Mouse (Mus musculus) cortical plate, adult 2 months (tissue): ENCODE measurements at regions not wholly inside any gene's neighbourhood (a gene's known extent, or its start where the extent isn't known, plus 50 kb on each side); places are given as distances from the start of the nearest gene placed in this dataset.
"Not testable (repeated sequence)": the region's sequence is repeated elsewhere in the genome, so short reads cannot be mapped to it uniquely, and the experiment has no call there.

Experiments
- H3K27ac ChIP-seq: fragments of 200-500 bp; 2 replicates; pipeline ENCODE4 v1.5.1; 2012; ENCODE audit warnings: low read length, control low read depth, inconsistent platforms; ENCODE audit not compliant: insufficient read depth
- H3K4me1 ChIP-seq: fragments of 200-500 bp; 2 replicates; pipeline ENCODE4 v1.6.1; 2011; ENCODE audit warnings: low read length; ENCODE audit not compliant: control insufficient read depth, insufficient read depth
- H3K4me3 ChIP-seq: fragments of 200-500 bp; 2 replicates; pipeline ENCODE4 v1.5.1; 2011; ENCODE audit warnings: mild to moderate bottlenecking, low read length, control low read depth; ENCODE audit not compliant: insufficient read depth
- CTCF ChIP-seq: fragments of 200-500 bp; IDR thresholded peaks from 2 replicates; pipeline ENCODE4 v1.5.1; 2011; ENCODE audit warnings: mild to moderate bottlenecking, control low read depth, low read length; ENCODE audit not compliant: insufficient read depth; ENCODE audit errors: extremely low read depth
- POLR2A ChIP-seq: fragments of 200-500 bp; IDR thresholded peaks from 2 replicates; pipeline ENCODE4 v1.6.1; 2011; ENCODE audit warnings: mild to moderate bottlenecking, low read length, control low read depth; ENCODE audit not compliant: insufficient read depth; ENCODE audit errors: extremely low read depth

DNA sequence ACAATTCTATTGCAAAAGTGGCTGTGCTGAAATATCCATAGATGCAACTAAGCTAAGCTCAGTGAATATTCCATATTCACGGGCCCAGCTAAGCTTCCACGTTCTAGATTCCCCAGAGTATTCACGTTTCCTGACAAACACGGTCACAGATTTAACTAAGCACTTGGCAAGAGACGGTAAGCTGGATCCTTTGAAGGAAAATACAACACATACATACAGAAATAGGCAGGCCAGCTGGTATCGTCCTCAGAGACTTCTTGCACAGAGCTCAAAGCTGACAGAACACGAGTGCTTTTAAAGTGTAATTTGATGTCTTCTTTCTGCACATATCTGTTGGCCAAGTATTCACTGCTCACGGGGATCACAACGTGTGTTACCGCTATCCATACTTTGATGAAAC is 126.3 kb upstream of the Nudt7 start:
- Histone ChIP-seq H3K4me1 (peaks cover 1% of the 10 kb centered on the region; the same call in 1 of the 2 replicates), H3K27ac (no peak overlapping the region), H3K4me3 (no peak overlapping the region)
- TF ChIP-seq POLR2A (no peak), CTCF (no peak)

DNA sequence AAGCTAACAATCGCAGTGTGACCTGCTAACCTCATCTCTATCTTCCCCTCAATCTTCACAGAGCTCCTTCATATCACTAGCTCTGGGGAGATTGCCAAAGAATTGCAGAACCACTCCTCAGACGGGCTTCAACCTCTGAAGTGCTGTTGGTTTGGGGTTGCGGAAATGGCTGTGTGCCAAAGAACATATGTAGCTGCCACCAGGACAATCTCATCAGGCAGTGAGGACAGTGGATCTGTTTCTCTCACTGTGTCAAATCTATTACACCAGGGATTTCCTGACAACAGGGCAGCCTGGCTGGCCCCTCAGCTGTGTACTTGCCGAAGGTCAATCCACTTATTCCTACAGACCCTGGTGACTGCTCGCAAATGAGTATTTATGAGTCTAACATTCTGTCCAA is 115.0 kb upstream of the Nudt7 start:
- H3K27ac ChIP-seq, result no peak overlapping the region
- H3K4me3 ChIP-seq, result no peak overlapping the region
- no peaks in the 10 kb centered on the region for H3K4me1 ChIP-seq
- no peak for TF ChIP-seq CTCF
- TF ChIP-seq POLR2A, result no peak

DNA sequence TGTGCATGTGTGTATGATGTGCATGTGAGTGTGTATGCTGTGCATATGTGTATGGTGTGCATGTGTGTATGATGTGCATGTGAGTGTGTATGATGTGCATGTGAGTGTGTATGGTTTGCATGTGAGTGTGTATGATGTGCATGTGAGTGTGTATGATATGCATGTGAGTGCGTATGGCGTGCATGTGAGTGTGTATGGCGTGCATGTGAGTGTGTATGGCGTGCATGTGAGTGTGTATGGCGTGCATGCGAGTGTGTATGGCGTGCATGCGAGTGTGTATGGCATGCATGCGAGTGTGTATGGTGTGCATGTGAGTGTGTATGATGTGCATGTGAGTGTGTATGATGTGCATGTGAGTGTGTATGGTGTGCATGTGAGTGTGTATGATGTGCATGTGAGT is 103.2 kb upstream of the Nudt7 start:
- not testable (repeated sequence) for H3K27ac ChIP-seq, H3K4me1 ChIP-seq, H3K4me3 ChIP-seq

DNA sequence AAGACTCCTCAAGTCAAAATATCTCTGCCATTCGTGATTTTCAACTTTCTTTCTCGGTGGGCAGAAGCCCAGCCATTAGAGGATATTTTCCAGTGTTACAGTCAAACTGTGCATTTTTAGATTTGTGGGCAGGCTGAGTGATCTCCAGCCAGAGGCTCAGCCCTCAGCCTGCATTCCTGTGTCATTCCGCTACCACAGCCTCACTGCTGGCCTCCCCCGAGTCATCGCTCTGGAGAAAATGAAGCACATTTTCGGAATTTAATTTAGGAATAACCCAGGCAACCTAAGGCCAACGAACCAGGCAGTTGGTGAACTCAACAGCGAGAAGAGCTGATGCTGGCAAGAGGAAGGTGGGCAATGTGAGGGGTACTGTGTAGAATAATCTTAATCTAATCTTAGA is 80.9 kb upstream of the Nudt7 start:
- TF ChIP-seq POLR2A (no peak), CTCF (no peak)
- no peaks in the 10 kb centered on the region for H3K4me1 ChIP-seq
- H3K4me3 ChIP-seq, result no peak overlapping the region
- H3K27ac ChIP-seq, result no peak overlapping the region

DNA sequence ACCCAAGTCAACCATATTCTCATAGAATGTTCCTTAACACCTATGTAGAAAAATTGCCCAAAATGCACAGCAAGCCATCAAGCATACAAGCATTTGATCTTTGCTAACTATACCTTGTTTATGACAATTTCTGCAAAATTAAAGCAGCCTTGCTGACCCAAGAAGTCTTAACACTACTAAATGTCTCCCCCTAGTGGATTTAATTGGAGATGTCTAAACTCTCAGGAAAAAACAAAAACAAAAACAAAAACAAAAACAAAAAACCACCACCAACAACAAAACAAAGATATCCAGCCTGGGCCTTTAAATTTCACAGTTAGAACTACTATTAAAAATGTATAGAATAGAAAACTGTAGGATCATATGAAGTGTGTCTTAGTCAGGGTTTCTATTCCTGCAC is 69.8 kb upstream of the Nudt7 start:
- Histone ChIP-seq H3K4me3 (no peak overlapping the region), H3K27ac (no peak overlapping the region)
- TF ChIP-seq CTCF, result no peak
- no peak for TF ChIP-seq POLR2A

DNA sequence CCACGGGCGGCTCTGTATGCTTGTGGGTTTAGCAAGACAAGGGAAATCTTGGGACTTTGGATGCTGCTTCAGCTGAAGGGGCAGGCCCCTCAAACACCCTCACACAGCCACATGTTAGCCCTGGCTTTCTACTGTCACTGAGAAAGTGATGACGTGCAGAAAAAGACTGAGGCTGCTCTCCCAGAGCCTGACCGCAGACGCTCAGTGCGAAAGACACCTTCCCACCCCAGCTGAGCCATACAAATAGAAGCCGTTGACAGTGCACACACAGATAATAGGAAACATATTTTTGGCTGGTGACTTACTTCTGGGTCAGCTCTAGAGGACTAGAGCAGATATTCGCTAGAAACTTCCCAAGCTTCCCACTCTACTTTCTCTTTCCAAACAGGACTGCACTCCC is 61.0 kb upstream of the Nudt7 start:
- no peak for TF ChIP-seq CTCF
- TF ChIP-seq POLR2A, result no peak
- Histone ChIP-seq H3K4me3 (no peak overlapping the region), H3K27ac (no peak overlapping the region), H3K4me1 (no peaks in the 10 kb centered on the region)

More for the DNA sequence above, 69.8 kb upstream of the Nudt7 start:
- H3K4me1 ChIP-seq, result no peaks in the 10 kb centered on the region

DNA sequence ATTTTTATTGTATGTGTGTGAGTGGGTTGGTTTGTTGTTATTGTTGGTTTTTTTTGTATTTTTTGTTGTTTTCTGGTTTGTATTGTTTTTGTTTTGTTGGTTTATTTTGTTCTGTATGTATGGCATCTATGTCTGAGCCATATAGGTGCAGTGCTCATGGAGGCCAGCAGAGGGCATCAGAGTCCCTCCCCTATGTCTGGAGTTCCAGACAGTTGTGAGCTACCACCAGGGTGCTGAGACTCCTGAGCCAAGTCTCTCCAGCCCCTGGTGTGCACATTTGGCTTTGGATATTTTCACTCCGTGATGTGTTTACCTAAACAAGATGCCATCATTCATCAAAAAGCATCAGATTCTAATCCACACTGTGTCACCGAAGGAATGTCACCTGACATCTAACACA is 59.2 kb upstream of the Nudt7 start:
- no peak overlapping the region for H3K27ac ChIP-seq
- no peak for TF ChIP-seq POLR2A
- peak; percentile 34 for TF ChIP-seq CTCF
- no peaks in the 10 kb centered on the region for H3K4me1 ChIP-seq
- H3K4me3 ChIP-seq, result no peak overlapping the region

DNA sequence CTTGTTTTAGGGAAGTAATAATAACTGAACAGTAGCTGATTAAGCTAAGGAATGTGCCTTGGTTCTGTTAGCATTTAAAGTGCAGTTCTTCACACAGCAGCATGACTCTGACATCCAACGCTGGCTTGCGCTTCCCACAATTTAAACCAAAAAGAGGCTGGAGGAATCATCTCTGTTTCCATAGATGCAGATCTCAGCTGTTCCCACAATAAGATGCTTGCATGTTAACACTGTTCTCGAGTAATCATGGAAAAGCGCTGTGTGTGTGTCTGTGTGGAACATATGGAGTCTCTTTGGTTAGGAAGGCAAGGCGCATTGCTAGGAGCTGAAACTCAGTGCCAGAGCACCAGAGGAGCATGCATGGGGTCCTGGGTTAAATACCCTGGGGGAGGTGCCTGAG is 56.7 kb upstream of the Nudt7 start:
- no peaks in the 10 kb centered on the region for H3K4me1 ChIP-seq
- no peak overlapping the region for H3K27ac ChIP-seq
- no peak overlapping the region for H3K4me3 ChIP-seq
- TF ChIP-seq CTCF, result no peak
- TF ChIP-seq POLR2A, result no peak

DNA sequence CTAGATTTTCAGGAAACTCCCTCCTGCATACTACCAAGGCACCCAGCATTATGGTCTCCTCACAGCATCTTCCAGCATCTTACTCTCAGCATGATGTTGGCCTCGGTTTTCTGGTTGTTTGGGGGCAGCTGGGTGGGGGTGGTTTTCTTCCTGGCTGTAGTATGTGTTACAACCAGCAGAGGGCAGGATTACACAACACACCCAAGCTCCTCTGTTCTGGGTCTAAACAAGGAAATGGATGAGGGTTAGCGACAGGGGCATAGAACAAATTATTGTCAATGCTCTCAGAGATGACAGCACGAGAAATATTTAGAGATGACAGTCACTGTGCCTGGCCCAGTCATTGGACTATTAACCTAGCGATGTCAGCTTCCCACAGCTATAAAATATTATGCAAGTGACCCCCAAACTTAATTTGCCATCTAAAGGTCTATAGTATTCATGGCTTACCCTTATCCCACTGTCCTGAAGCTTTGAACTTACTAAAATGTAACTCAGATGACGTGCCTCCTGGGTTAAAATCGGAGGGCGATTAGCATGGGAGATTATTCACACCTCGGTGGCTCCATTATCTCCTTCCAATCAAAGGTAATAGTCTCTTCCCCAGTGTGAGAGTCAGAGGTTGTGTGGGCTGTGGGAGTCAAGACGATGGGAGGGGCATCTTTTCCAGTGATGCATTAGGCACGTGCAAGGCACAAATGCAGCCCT is 52.2 kb upstream of the Nudt7 start:
- peak; percentile 82 for TF ChIP-seq CTCF
- no peak for TF ChIP-seq POLR2A
- Histone ChIP-seq H3K4me3 (no peak overlapping the region), H3K27ac (no peak overlapping the region), H3K4me1 (no peaks in the 10 kb centered on the region)

DNA sequence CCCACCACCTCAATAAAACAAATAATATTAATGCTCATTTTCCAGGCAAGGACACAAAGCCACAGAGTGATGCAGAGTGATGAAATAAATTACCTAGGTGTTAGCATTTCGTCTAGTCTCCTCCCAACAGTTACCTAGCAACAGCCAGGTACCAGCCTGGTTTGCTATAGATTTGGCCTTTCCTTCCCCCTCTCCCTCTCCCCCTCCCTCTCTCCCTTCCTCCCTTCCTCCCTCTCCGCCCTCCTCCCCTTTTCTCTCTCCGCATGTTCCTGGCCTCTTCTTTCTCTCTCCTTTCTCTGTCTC is 51.6 kb upstream of the Nudt7 start:
- Histone ChIP-seq H3K27ac (no peak overlapping the region), H3K4me3 (no peak overlapping the region)

More for the DNA sequence above, 51.6 kb upstream of the Nudt7 start:
- H3K4me1 ChIP-seq, result no peaks in the 10 kb centered on the region
- TF ChIP-seq CTCF, result no peak
- TF ChIP-seq POLR2A, result no peak
